Mouse (Mus musculus): ENCODE data around the gene Shc4.

DNA sequence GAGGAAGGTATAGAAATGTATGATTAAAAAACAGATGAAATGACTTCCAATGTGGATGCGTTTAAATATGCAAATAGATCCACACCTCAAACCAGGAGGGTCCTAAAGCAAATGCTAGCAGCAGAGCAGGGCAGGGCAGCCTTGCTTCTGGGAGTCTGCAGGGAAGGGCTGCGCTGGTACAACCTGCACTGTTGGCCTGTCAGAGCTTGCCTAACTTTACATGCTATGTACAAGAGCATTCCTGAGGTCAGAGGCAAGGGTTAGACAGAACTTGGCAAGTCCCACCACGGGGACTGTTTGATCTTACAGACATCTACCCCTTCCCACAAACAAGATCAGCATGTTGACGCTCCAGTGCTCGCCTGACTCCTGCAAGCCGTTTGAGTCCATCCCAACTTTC lies 15.4 kb upstream of the Shc4 start:
- no peak for TF ChIP-seq CTCF (IDR thresholded peaks at IDR 0.05; ENCODE audit: control insufficient read depth, insufficient read depth, insufficient read length)
- TF ChIP-seq USF1 (IDR thresholded peaks at IDR 0.05; ENCODE audit: low read depth) = no peak
- TF ChIP-seq MAX (IDR thresholded peaks at IDR 0.05) = no peak
- TF ChIP-seq CEBPB (IDR thresholded peaks at IDR 0.05; ENCODE audit: low read depth) = no peak
- TF ChIP-seq MYOG (IDR thresholded peaks at IDR 0.05; ENCODE audit: control insufficient read depth, extremely low read depth, insufficient read length) = no peak
- TF ChIP-seq FOSL1 (IDR thresholded peaks at IDR 0.05; ENCODE audit: insufficient read depth, low read length, poor library complexity, severe bottlenecking) = no peak
